8 mouse cellular contexts compared by ENCODE assay signal in genomic region chr17:12039188-12039587, GRCm38 (mm10).
DNase-seq lines count a peak whose midpoint lies in the region; ATAC-seq and TF ChIP-seq lines count a peak whose summit lies in the region.

No protein-coding gene starts in this region.

- H3K27me3 ChIP-seq in C2C12 (ENCODE audit: control insufficient read depth, insufficient read depth, insufficient read length): peaks cover 4% of the 10 kb centered on the region
- H3K27me3 ChIP-seq in embryonic facial prominence, embryonic 14.5 days (replicated peaks; ENCODE audit: control insufficient read depth, insufficient read depth, low read length): no peaks in the 10 kb centered on the region
- H3K27me3 ChIP-seq in kidney, postnatal 0 days (ENCODE audit: insufficient read depth, low read length): no peaks in the 10 kb centered on the region
- no peaks in the 10 kb centered on the region; the same call in 1 of the 2 replicates for H3K27me3 ChIP-seq in liver, adult 2 months (ENCODE audit: control insufficient read depth, insufficient read depth, low read length)
- H3K27me3 ChIP-seq in neural tube, embryonic 13.5 days: no peaks in the 10 kb centered on the region
- H3K27me3 ChIP-seq in stomach, postnatal 0 days (ENCODE audit: control insufficient read depth, insufficient read depth, low read length): no peaks in the 10 kb centered on the region

- H3K4me1 ChIP-seq in embryonic facial prominence, embryonic 14.5 days (ENCODE audit: control insufficient read depth, insufficient read depth, low read length): no peaks in the 10 kb centered on the region
- no peaks in the 10 kb centered on the region for H3K4me1 ChIP-seq in kidney, postnatal 0 days (replicated peaks; ENCODE audit: insufficient read depth, low read length)
- no peaks in the 10 kb centered on the region for H3K4me1 ChIP-seq in liver, adult 2 months (ENCODE audit: control insufficient read depth, insufficient read depth, low read length)
- H3K4me1 ChIP-seq in neural tube, embryonic 13.5 days (replicated peaks): no peaks in the 10 kb centered on the region
- no peaks in the 10 kb centered on the region for H3K4me1 ChIP-seq in stomach, postnatal 0 days (replicated peaks; ENCODE audit: control insufficient read depth, insufficient read depth)

- no peak for TF ChIP-seq EP300 in stomach, postnatal 0 days (optimal IDR thresholded peaks at IDR 0.05)

- no peak overlapping the region for H3K4me2 ChIP-seq in embryonic facial prominence, embryonic 14.5 days (ENCODE audit: low read depth, low read length)
- no peak overlapping the region for H3K4me2 ChIP-seq in kidney, postnatal 0 days (ENCODE audit: low read length)
- H3K4me2 ChIP-seq in neural tube, embryonic 13.5 days: no peak overlapping the region
- no peak overlapping the region for H3K4me2 ChIP-seq in stomach, postnatal 0 days (replicated peaks; ENCODE audit: low read depth)

- 1% methylated on average over 9 of the region's 9 CpGs for WGBS in embryonic facial prominence, embryonic 14.5 days
- WGBS in kidney, postnatal 0 days: 1% methylated on average over 9 of the region's 9 CpGs
- WGBS in liver, adult 2 months: under 1% methylated on average over 9 of the region's 9 CpGs
- 3% methylated on average over 9 of the region's 9 CpGs for WGBS in neural tube, embryonic 13.5 days
- 1% methylated on average over 9 of the region's 9 CpGs for WGBS in stomach, postnatal 0 days

- no peak overlapping the region for H3K9ac ChIP-seq in embryonic facial prominence, embryonic 14.5 days (ENCODE audit: low read depth, low read length)
- H3K9ac ChIP-seq in kidney, postnatal 0 days (ENCODE audit: low read depth, low read length): no peak overlapping the region
- no peak overlapping the region for H3K9ac ChIP-seq in liver, adult 2 months (ENCODE audit: low read depth, low read length)
- H3K9ac ChIP-seq in neural tube, embryonic 13.5 days: no peak overlapping the region
- H3K9ac ChIP-seq in stomach, postnatal 0 days (ENCODE audit: low read length): no peak overlapping the region

- H3K27ac ChIP-seq in embryonic facial prominence, embryonic 14.5 days (replicated peaks; ENCODE audit: low read depth, low read length): no peak overlapping the region
- no peak overlapping the region for H3K27ac ChIP-seq in kidney, postnatal 0 days
- no peak overlapping the region for H3K27ac ChIP-seq in liver, adult 2 months (replicated peaks; ENCODE audit: insufficient read depth, low read depth, low read length)
- no peak overlapping the region for H3K27ac ChIP-seq in neural tube, embryonic 13.5 days (replicated peaks)
- H3K27ac ChIP-seq in stomach, postnatal 0 days (replicated peaks): no peak overlapping the region

- peak; percentile 85 for TF ChIP-seq CTCF in C2C12 (IDR thresholded peaks at IDR 0.05; ENCODE audit: control insufficient read depth, insufficient read depth, insufficient read length)
- TF ChIP-seq CTCF in kidney, postnatal 0 days (IDR thresholded peaks at IDR 0.05; ENCODE audit: low read depth): peak; percentile 100
- peak; percentile 97 for TF ChIP-seq CTCF in liver, adult 2 months (IDR thresholded peaks at IDR 0.05; ENCODE audit: low read depth, low read length)
- TF ChIP-seq CTCF in stomach, postnatal 0 days (IDR thresholded peaks at IDR 0.05; ENCODE audit: low read depth): peak; percentile 99

- ATAC-seq in embryonic facial prominence, embryonic 14.5 days (ENCODE audit: low read depth): peak; percentile 75
- peak; percentile 53; the same call in 1 of the 2 replicates for ATAC-seq in kidney, postnatal 0 days (replicated peaks; ENCODE audit: low FRiP score, low read depth)
- ATAC-seq in neural tube, embryonic 13.5 days (ENCODE audit: low read depth): peak; percentile 63
- peak; percentile 77 for ATAC-seq in stomach, postnatal 0 days (ENCODE audit: low FRiP score, low TSS enrichment)

- no peak overlapping the region for H3K4me3 ChIP-seq in C2C12 (ENCODE audit: insufficient read depth, poor library complexity, severe bottlenecking)
- no peak overlapping the region for H3K4me3 ChIP-seq in embryonic facial prominence, embryonic 14.5 days (ENCODE audit: low read depth, low read length)
- no peak overlapping the region for H3K4me3 ChIP-seq in kidney, postnatal 0 days (replicated peaks; ENCODE audit: low read depth, low read length)
- no peak overlapping the region; the same call in 1 of the 2 replicates for H3K4me3 ChIP-seq in liver, adult 2 months (ENCODE audit: insufficient read depth, low read depth, low read length)
- H3K4me3 ChIP-seq in neural tube, embryonic 13.5 days: no peak overlapping the region
- no peak overlapping the region for H3K4me3 ChIP-seq in stomach, postnatal 0 days (ENCODE audit: low read depth, low read length)

- H3K36me3 ChIP-seq in C2C12 (ENCODE audit: control insufficient read depth, insufficient read depth): no peaks in the 10 kb centered on the region
- no peaks in the 10 kb centered on the region for H3K36me3 ChIP-seq in embryonic facial prominence, embryonic 14.5 days (ENCODE audit: control insufficient read depth, insufficient read depth, low read length)
- H3K36me3 ChIP-seq in kidney, postnatal 0 days (ENCODE audit: insufficient read depth, low read length): no peaks in the 10 kb centered on the region
- H3K36me3 ChIP-seq in liver, adult 2 months (ENCODE audit: control insufficient read depth, insufficient read depth, low read length): no peaks in the 10 kb centered on the region
- no peaks in the 10 kb centered on the region for H3K36me3 ChIP-seq in neural tube, embryonic 13.5 days
- no peaks in the 10 kb centered on the region for H3K36me3 ChIP-seq in stomach, postnatal 0 days (ENCODE audit: control insufficient read depth, insufficient read depth, low read length)

- no peaks in the 10 kb centered on the region for H3K9me3 ChIP-seq in embryonic facial prominence, embryonic 14.5 days (ENCODE audit: control insufficient read depth, low read length)
- no peaks in the 10 kb centered on the region for H3K9me3 ChIP-seq in kidney, postnatal 0 days (replicated peaks; ENCODE audit: low read length)
- H3K9me3 ChIP-seq in neural tube, embryonic 13.5 days: no peaks in the 10 kb centered on the region
- H3K9me3 ChIP-seq in stomach, postnatal 0 days (ENCODE audit: control insufficient read depth, low read length): no peaks in the 10 kb centered on the region

- H3K79me2 ChIP-seq in C2C12 (ENCODE audit: control insufficient read depth, insufficient read depth): no peaks in the 10 kb centered on the region
- H3K79me2 ChIP-seq in liver, adult 2 months (ENCODE audit: control insufficient read depth, insufficient read depth, low read length): no peaks in the 10 kb centered on the region

- peak; percentile 88 to 91 for DNase-seq in adrenal gland, postnatal 36 days
- DNase-seq in embryonic facial prominence, embryonic 14.5 days (ENCODE audit: low spot score): peak; percentile 89
- DNase-seq in heart, adult 8-10 months (ENCODE audit: low spot score): peak; percentile 75
- DNase-seq in kidney, postnatal 0 days (ENCODE audit: low spot score): peak; percentile 92
- DNase-seq in liver, adult 2 months (ENCODE audit: extremely low read depth, low read depth, low spot score): peak; percentile 19
- DNase-seq in stomach, postnatal 0 days (ENCODE audit: low spot score): peak; percentile 86

- no peaks in the 10 kb centered on the region for H3K79me3 ChIP-seq in C2C12 (ENCODE audit: low read depth)

- no peak for TF ChIP-seq POLR2A in liver, adult 2 months (IDR thresholded peaks at IDR 0.05; ENCODE audit: extremely low read depth, insufficient read depth, low read length)

- no peak overlapping the region for H3ac ChIP-seq in C2C12 (ENCODE audit: control insufficient read depth, insufficient read length, low read depth)

TF ChIP-seq in C2C12, 6 proteins besides CTCF, POLR2A, EP300 and RAD21:
- TF ChIP-seq MYOD1 (IDR thresholded peaks at IDR 0.05; ENCODE audit: control insufficient read depth, insufficient read length, low read depth): no peak
- no peak for TF ChIP-seq MAX (IDR thresholded peaks at IDR 0.05)
- TF ChIP-seq USF1 (IDR thresholded peaks at IDR 0.05; ENCODE audit: low read depth): no peak
- no peak for TF ChIP-seq CEBPB (IDR thresholded peaks at IDR 0.05; ENCODE audit: low read depth)
- TF ChIP-seq FOSL1 (IDR thresholded peaks at IDR 0.05; ENCODE audit: insufficient read depth, low read length, poor library complexity, severe bottlenecking): no peak
- no peak for TF ChIP-seq MYOG (IDR thresholded peaks at IDR 0.05; ENCODE audit: control insufficient read depth, extremely low read depth, insufficient read length)

Comparison
In these comparisons a context has a peak if more than half of its experiments do, and no peak if none do; other contexts are left out.
1. DNase-seq: peak in every context shown above with its lines; median percentile 92 in kidney, postnatal 0 days; 90 in adrenal gland, postnatal 36 days; 89 in embryonic facial prominence, embryonic 14.5 days; 86 in stomach, postnatal 0 days; 75 in heart, adult 8-10 months; 19 in liver, adult 2 months.